Mouse (Mus musculus) midbrain, embryonic 14.5 days (tissue): ENCODE measurements around the gene Kazald1. TPM values are rescaled to one million over a fixed set of nuclear protein-coding genes. Genes with fewer than 3 reads are reported as not detected.

Source experiments
- ATAC-seq: fragments of 200-750 bp; cut with Nextera tagmentation; 2 replicates; pipeline ENCODE4 v1.8.0; 2017; ENCODE audit warnings: moderate number of reproducible peaks, moderate library complexity; ENCODE audit not compliant: low FRiP score, low TSS enrichment
- DNase-seq: peaks from one replicate; pipeline ENCODE4 v3.0.0-alpha.2; 2015
- H3K27ac ChIP-seq: fragments of 300-500 bp; sonication (generic); replicated peaks from 2 replicates; pipeline ENCODE4 v1.5.1; 2014; ENCODE audit warnings: mild to moderate bottlenecking, low read depth, low read length, moderate library complexity
- H3K27me3 ChIP-seq: fragments of 300-500 bp; sonication (generic); 2 replicates; pipeline ENCODE4 v1.6.1; 2014; ENCODE audit warnings: low read length, control low read depth, mixed read lengths; ENCODE audit not compliant: control insufficient read depth, insufficient read depth
- H3K36me3 ChIP-seq: fragments of 300-500 bp; sonication (generic); 2 replicates; pipeline ENCODE4 v1.6.1; 2014; ENCODE audit warnings: low read length, control low read depth; ENCODE audit not compliant: control insufficient read depth, insufficient read depth
- H3K4me1 ChIP-seq: fragments of 300-500 bp; sonication (generic); 2 replicates; pipeline ENCODE4 v1.6.1; 2014; ENCODE audit warnings: mild to moderate bottlenecking, antibody characterized with exemption, low read length, control low read depth; ENCODE audit not compliant: control insufficient read depth, insufficient read depth
- H3K4me2 ChIP-seq: fragments of 300-500 bp; sonication (generic); 2 replicates; pipeline ENCODE4 v1.6.1; 2014; ENCODE audit warnings: mild to moderate bottlenecking, low read length, moderate library complexity
- H3K4me3 ChIP-seq: fragments of 300-500 bp; sonication (generic); replicated peaks from 2 replicates; pipeline ENCODE4 v1.5.1; 2014; ENCODE audit warnings: low read depth, low read length
- H3K9ac ChIP-seq: fragments of 300-500 bp; sonication (generic); replicated peaks from 2 replicates; pipeline ENCODE4 v1.6.1; 2014; ENCODE audit warnings: mild to moderate bottlenecking, low read length, moderate library complexity
- H3K9me3 ChIP-seq: fragments of 300-500 bp; sonication (generic); 2 replicates; pipeline ENCODE4 v1.6.1; 2016; ENCODE audit warnings: low read length, control low read depth, mixed read lengths; ENCODE audit not compliant: control insufficient read depth
- WGBS: fragments of 180-500 bp; shearing (Covaris S2); extraction: QIAGEN DNeasy Blood & Tissue Kit; methylation state at CpG from one replicate; pipeline ENCODE4 v1.1.7; 2014; 5-methylcytosine and 5-hydroxymethylcytosine counted together
- polyA plus RNA-seq: library from polyadenylated mRNA; unstranded; fragments of >200 nt; fragmentation: Nextera tagmentation; extraction: Ambion mirVana; gene quantifications from 2 replicates; pipeline ENCODE4 v1.2.1, GENCODE M21; 2014

Gene Kazald1
- polyA plus RNA-seq, 1 experiment from 2014 or later, result 0.72 TPM

DNA sequence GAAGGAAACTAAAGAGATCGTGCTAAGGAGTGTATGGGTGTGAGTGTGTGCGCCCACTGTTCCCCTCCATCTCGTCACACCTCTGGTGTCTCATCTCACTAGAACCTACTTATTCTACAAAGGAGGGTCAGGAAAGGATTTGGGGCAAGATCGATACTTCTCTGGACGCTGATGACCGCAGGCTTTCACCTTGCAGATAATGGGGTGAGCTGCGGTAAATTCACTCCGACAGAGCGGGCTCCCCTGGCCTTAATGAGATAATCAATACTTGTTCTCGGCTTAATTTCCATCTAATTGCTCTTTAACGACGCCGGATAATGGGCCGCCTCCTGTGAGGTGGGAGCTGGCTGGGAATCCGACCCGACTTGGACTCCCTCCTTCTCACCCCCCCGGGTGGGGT lies 7.9 kb upstream of the Kazald1 start:
- Histone ChIP-seq H3K9ac (no peak overlapping the region), H3K27me3 (peaks cover 39% of the 10 kb centered on the region), H3K4me1 (0 out of 2 replicates have a peak, but pooled peaks cover 4% of the 10 kb centered on the region), H3K36me3 (no peaks in the 10 kb centered on the region), H3K4me3 (no peak overlapping the region), H3K27ac (no peak overlapping the region), H3K4me2 (no peak overlapping the region), H3K9me3 (no peaks in the 10 kb centered on the region)
- DNase-seq (no peak), ATAC-seq (no peak)
- WGBS, result 21% methylated on average over 17 of the region's 17 CpGs

DNA sequence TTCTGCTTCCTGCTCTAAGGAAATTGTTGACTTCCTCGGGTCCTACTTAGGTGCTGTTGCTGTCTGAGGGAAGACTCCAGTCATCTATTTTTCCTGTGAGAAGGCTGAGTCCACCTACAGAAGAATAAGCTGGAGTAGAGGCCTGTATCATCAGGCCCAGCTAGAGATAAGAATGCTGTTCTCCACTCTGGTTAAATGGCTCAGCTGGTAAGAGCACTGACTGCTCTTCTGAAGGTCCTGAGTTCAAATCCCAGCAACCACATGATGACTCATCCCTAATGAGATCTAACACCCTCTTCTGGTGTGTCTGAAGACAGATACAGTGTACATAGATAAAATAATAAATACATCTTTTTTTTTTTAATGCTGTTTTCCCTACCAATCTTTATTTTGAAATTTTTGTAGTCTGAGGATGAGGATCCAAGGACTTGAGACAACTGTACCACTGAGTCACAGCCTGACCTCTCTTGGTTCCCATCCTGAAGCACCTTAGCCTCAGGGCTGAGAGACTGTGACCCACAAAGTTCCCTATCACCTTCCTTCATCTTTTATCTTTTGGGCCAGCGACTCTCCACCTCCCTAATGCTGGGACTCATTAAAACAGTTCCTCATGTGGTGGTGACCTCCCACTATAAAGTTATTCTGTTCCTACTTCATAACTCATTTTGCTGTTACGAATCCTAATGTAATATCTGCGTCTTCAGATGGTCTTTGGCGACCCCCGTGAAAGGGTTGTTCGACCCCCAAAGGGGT lies 7.1 kb upstream of the Kazald1 start:
- no peak for ATAC-seq
- Histone ChIP-seq H3K27me3 (peaks cover 39% of the 10 kb centered on the region), H3K4me3 (no peak overlapping the region), H3K9me3 (no peaks in the 10 kb centered on the region), H3K9ac (no peak overlapping the region), H3K27ac (no peak overlapping the region), H3K4me2 (no peak overlapping the region), H3K4me1 (0 out of 2 replicates have a peak, but pooled peaks cover 4% of the 10 kb centered on the region), H3K36me3 (no peaks in the 10 kb centered on the region)
- DNase-seq, result no peak
- 82% methylated on average over 7 of the region's 7 CpGs for whole genome bisulfite sequencing

DNA sequence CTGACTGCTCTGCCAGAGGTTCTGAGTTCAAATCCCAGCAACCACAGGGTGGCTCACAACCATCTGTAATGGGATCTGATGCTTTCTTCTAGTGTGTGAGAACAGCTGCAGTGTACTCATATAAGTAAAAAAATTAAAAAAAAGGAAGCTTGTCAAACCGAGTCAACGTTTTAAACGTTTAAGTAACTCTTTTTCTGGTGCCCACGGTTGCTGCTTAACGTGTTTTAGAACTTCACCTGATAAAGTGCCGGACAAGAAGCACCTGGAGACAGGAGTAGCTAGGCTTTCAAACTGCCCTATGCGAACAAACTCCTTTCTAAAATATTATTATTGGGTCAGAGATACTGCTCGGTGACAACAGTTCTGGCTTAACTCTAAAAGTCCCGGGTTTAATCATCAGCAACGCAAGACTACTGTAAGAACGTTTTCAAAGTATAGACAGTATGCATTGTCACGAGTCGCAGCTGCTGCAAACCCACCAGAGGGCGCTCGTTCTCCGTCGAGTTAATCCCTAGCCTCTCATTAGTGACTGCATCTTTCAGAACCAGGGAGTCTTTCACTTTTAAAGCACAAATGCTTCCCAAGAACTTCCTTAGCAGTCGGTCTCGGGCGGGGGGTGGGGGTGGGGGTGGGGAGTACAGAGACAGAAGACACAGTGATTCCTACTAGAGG lies 1.0 kb upstream of the Kazald1 start:
- H3K4me2 ChIP-seq, result peak overlapping the region; percentile 99
- DNase-seq, result peak; percentile 94
- H3K4me3 ChIP-seq, result peak overlapping the region; percentile 65
- H3K27ac ChIP-seq, result peak overlapping the region; percentile 92
- peak; percentile 51; the same call in 1 of the 2 replicates for ATAC-seq
- H3K9ac ChIP-seq, result peak overlapping the region; percentile 74
- H3K36me3 ChIP-seq, result no peaks in the 10 kb centered on the region
- no peaks in the 10 kb centered on the region for H3K9me3 ChIP-seq
- H3K27me3 ChIP-seq, result peaks cover 36% of the 10 kb centered on the region
- H3K4me1 ChIP-seq, result peaks cover 10% of the 10 kb centered on the region; the same call in 1 of the 2 replicates
- WGBS, result 8% methylated on average over 20 of the region's 20 CpGs

DNA sequence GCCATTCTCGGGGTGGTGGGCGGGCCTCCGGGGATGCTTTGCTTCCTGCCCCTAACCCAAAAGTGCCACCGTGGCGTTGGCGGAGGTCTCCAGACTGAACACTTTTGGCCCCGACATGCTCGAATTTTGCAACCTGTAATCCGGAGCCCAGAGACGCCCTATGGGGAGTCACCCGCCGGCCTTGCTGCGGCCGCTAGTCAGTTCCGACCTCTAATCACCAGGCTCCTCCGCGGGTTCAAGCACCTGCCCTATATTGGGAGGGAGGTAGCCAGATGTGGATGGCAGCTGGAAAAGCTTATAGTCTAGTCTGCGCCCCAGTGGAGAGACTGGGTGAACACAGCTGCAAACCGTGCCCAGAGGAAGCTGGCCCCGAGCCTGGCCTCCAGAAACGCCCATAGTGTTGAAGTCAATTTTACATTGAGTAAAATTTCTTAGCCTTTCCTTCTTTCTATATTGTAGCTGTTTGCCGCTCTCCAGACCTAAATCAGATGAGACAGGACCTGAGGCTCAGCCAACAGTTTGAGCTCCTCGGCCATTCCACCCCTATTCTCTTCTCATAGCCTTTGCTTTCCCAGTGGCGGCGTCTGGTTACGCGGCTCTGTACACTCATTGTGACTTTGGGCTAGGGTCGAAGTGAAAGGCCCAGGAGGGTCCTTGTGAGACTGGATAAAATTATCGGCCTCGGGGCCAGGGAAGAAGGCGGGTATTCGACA lies 438 bp downstream of the Kazald1 start:
- H3K4me3 ChIP-seq, result peak overlapping the region; percentile 65
- H3K4me2 ChIP-seq, result peak overlapping the region; percentile 99
- WGBS, result under 1% methylated on average over 32 of the region's 32 CpGs
- peak overlapping the region; percentile 92; the same call in 1 of the 2 replicates for H3K27ac ChIP-seq
- H3K4me1 ChIP-seq, result peaks cover 19% of the 10 kb centered on the region; the same call in 1 of the 2 replicates
- H3K36me3 ChIP-seq, result no peaks in the 10 kb centered on the region
- peaks cover 49% of the 10 kb centered on the region for H3K27me3 ChIP-seq
- DNase-seq (no peak), ATAC-seq (peak; percentile 14; the same call in 1 of the 2 replicates)
- H3K9ac ChIP-seq, result peak overlapping the region; percentile 74
- H3K9me3 ChIP-seq, result no peaks in the 10 kb centered on the region

DNA sequence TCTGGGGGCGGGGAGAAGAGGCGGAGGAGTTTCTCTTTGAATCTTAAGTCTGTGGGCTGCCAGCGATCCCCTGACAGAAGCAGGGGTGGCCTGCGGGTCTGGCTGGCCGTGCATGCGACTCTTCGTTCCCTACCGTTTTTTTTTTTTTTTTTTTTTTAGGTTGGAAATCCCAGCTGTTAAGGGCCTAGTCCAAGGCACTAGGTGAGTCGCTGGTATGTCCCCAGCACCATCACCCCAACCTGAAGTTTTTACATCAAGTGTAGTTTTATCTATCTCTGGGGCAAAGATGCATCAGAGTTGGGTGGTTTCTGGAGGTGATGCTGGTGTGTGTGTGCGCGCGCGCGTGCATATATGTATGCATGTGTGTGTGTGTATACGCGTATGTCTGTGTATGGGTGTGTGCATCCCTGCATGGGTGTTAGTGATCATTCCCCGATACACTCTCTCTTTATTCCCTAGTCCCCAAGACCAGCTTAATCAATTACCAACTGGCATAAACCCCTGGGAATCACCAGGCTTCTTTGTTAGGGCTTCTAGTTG lies 1.1 kb downstream of the Kazald1 start:
- DNase-seq (peak; percentile 16), ATAC-seq (no peak)
- H3K9ac ChIP-seq, result no peak overlapping the region
- H3K4me3 ChIP-seq, result peak overlapping the region; percentile 65
- H3K27ac ChIP-seq, result no peak overlapping the region
- no peaks in the 10 kb centered on the region for H3K9me3 ChIP-seq
- no peaks in the 10 kb centered on the region for H3K36me3 ChIP-seq
- 6% methylated on average over 17 of the region's 17 CpGs for WGBS
- peaks cover 25% of the 10 kb centered on the region; the same call in 1 of the 2 replicates for H3K4me1 ChIP-seq
- peak overlapping the region; percentile 99 for H3K4me2 ChIP-seq
- peaks cover 55% of the 10 kb centered on the region for H3K27me3 ChIP-seq

DNA sequence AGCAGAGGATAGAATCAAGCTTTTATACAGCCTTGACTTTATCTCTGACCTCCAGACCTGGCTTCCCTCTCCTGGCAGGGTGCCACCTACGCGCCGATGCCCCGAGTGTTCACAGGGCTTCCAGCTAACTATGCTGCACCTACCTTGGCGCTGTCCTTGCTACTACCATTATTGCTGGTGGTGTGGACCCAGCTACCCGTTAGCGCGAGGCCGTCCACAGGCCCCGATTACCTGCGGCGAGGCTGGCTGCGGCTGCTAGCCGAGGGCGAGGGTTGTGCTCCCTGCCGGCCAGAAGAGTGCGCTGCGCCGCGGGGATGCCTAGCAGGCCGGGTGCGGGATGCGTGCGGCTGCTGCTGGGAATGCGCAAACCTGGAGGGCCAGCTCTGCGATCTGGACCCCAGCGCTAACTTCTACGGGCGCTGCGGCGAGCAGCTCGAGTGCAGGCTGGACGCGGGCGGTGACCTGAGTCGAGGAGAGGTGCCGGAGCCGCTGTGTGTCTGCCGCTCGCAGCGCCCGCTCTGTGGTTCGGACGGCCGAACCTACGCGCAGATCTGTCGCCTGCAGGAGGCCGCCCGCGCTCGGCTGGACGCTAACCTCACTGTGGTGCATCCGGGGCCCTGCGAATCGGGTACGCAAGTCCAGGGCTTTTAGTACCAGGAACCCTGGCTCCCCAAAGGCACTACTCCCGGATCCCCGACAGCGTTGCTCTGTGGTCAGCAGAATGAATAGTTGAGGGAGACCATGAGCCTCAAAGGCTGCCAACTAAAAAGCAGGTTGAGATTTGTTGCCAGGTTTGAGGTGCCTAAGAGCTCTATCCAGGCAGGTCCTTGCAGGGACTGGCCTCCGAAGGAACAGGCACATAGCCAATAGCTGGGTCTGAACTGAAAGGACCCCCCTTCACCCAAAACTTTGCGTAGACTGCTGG lies 1.8 kb downstream of the Kazald1 start:
- H3K27me3 ChIP-seq, result peaks cover 56% of the 10 kb centered on the region
- no peak overlapping the region for H3K27ac ChIP-seq
- ATAC-seq, result no peak
- H3K4me1 ChIP-seq, result peaks cover 26% of the 10 kb centered on the region; the same call in 1 of the 2 replicates
- H3K4me2 ChIP-seq, result peak overlapping the region; percentile 54
- DNase-seq, result peak; percentile 78
- H3K36me3 ChIP-seq, result no peaks in the 10 kb centered on the region
- H3K4me3 ChIP-seq, result peak overlapping the region; percentile 30
- under 1% methylated on average over 62 of the region's 62 CpGs for WGBS
- H3K9ac ChIP-seq, result peak overlapping the region; percentile 23; the same call in 1 of the 2 replicates
- no peaks in the 10 kb centered on the region for H3K9me3 ChIP-seq

DNA sequence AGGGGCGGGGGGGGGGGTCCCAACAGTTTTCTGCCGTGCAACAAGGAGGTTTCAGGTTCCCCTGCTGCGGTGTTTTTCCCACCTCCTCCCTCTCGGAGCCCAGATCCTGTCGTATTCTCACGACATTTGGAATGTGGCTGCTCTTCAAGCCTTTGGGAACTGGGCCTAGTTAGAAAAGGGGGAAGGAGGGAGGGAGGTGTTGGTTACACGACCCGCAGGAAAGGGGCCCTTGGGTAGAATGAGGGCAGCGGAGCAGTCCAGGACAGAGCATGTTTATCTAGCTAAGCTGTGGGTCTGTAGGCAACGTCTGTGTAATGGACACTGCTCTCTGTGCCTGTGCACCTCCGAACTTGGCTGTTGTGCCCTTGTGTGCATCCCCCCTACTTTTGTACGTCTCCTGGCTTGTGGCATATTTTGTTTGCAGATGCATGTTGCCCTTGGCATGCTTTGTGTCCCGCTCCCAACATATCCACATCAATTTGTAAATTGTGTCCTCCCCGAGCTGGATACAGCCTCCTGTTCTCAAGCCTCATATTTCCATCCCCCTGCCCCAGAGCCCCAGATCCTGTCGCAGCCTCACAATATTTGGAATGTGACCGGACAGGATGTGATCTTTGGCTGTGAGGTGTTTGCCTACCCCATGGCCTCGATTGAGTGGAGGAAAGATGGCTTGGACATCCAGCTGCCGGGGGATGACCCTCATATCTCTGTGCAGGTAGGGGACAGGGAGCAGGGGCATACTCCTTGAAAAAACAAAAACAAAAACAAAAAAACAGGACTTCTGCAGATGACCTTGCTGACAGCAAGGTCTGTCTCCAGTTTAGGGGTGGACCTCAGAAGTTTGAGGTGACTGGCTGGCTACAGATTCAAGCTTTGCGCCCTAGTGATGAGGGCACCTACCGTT lies 3.0 kb downstream of the Kazald1 start:
- H3K4me3 ChIP-seq, result no peak overlapping the region
- no peak for DNase-seq
- peaks cover 26% of the 10 kb centered on the region; the same call in 1 of the 2 replicates for H3K4me1 ChIP-seq
- no peak overlapping the region for H3K9ac ChIP-seq
- peaks cover 56% of the 10 kb centered on the region for H3K27me3 ChIP-seq
- H3K9me3 ChIP-seq, result no peaks in the 10 kb centered on the region
- no peak overlapping the region for H3K4me2 ChIP-seq
- WGBS, result 7% methylated on average over 20 of the region's 20 CpGs
- no peaks in the 10 kb centered on the region for H3K36me3 ChIP-seq
- H3K27ac ChIP-seq, result no peak overlapping the region
- no peak for ATAC-seq
